Mouse (Mus musculus) gastrocnemius, postnatal 36 days (tissue): Measurements from ENCODE around the gene Tssc4. TPM values are rescaled to one million over a fixed set of nuclear protein-coding genes. Genes with fewer than 3 reads are reported as not detected.

Experiments used
- DNase-seq, 2 experiments: peaks; one replicate each; pipeline ENCODE4 v3.0.0; 2022
- intact Hi-C: fragments of 180-260 bp; cut with DNase I; formaldehyde crosslinking; loops from one replicate; pipeline ENCODE4 v1.15.1; 2025
- long read RNA-seq, 2 experiments: library from polyadenylated mRNA; stranded (forward); transcript quantifications; one replicate each; pipeline ENCODE4 v2.0.0; 2021
- total RNA-seq, 2 experiments: library from RNA; stranded (reverse); gene quantifications; 2 replicates each; pipeline ENCODE4 v1.2.3; 2021

Tssc4 gene
- 1 to 10 TPM; 7.8 to 8.4 TPM for total RNA-seq
- long read RNA-seq, experiment 1, transcript Tssc4-207 (1 exons, 1,735 nt) = major isoform, 7 of 16 reads
- long read RNA-seq, experiment 1, partial matches to known transcripts = 0 of 16 reads
- long read RNA-seq, experiment 1, other reads (novel, unspliced or antisense) = 2 of 16 reads
- long read RNA-seq, experiment 2, transcript Tssc4-206 (3 exons, 1,364 nt) = minor isoform, 10 of 27 reads
- long read RNA-seq, experiment 2, transcript Tssc4-207 (1 exons, 1,735 nt) = major isoform, 15 of 27 reads
- long read RNA-seq, experiment 2, partial matches to known transcripts = 0 of 27 reads
- long read RNA-seq, experiment 2, other reads (novel, unspliced or antisense) = 0 of 27 reads

GRCm38 (mm10) chr7:143068882-143069591 is at the start of gene Tssc4:
TSS of gene Tssc4 (plus strand) at chr7:143069249.
- peak; percentile 95 to 96 for DNase-seq
- intact Hi-C loops = loop anchor here (2.0 kb wide), 1 partner anchor 16 kb away; the partner anchor contains the start of gene Cd81

GRCm38 (mm10) chr7:143020040-143020439 is 49.0 kb upstream of the Tssc4 start:
- DNase-seq = no peak
- intact Hi-C loops = no loop called here

- intact Hi-C loops = no loop called here
Observed at GRCm38 (mm10) chr7:143020764-143021163, 48.3 kb upstream of the Tssc4 start.

GRCm38 (mm10) chr7:143021356-143022164 is 47.5 kb upstream of the Tssc4 start:
- DNase-seq = no peak
- intact Hi-C loops = no loop called here

More at GRCm38 (mm10) chr7:143020764-143021163, 48.3 kb upstream of the Tssc4 start:
- DNase-seq = no peak

GRCm38 (mm10) chr7:143023499-143023898 is 45.5 kb upstream of the Tssc4 start:
- intact Hi-C loops = no loop called here
- no peak for DNase-seq

- intact Hi-C loops = no loop called here
- DNase-seq = no peak
Observed at GRCm38 (mm10) chr7:143024293-143024692, 44.8 kb upstream of the Tssc4 start.

- intact Hi-C loops = no loop called here
- no peak for DNase-seq
Observed at GRCm38 (mm10) chr7:143025496-143025895, 43.6 kb upstream of the Tssc4 start.

- intact Hi-C loops = no loop called here
- DNase-seq = no peak
Observed at GRCm38 (mm10) chr7:143027196-143027595, 41.9 kb upstream of the Tssc4 start.

GRCm38 (mm10) chr7:143031816-143032215 is 37.2 kb upstream of the Tssc4 start:
- intact Hi-C loops = no loop called here
- no peak for DNase-seq

- intact Hi-C loops = no loop called here
- DNase-seq = no peak
Observed at GRCm38 (mm10) chr7:143033581-143033980, 35.5 kb upstream of the Tssc4 start.

GRCm38 (mm10) chr7:143034112-143034511 is 34.9 kb upstream of the Tssc4 start:
- no peak for DNase-seq
- intact Hi-C loops = no loop called here

- intact Hi-C loops = no loop called here
Observed at GRCm38 (mm10) chr7:143034519-143035450, 34.3 kb upstream of the Tssc4 start.

GRCm38 (mm10) chr7:143036787-143037186 is 32.3 kb upstream of the Tssc4 start:
- DNase-seq = no peak
- intact Hi-C loops = no loop called here

More at GRCm38 (mm10) chr7:143034519-143035450, 34.3 kb upstream of the Tssc4 start:
- no peak for DNase-seq

- no peak for DNase-seq
- intact Hi-C loops = no loop called here
Observed at GRCm38 (mm10) chr7:143037306-143037705, 31.7 kb upstream of the Tssc4 start.

- intact Hi-C loops = no loop called here
- DNase-seq = no peak
Observed at GRCm38 (mm10) chr7:143038174-143038931, 30.7 kb upstream of the Tssc4 start.

GRCm38 (mm10) chr7:143040561-143040960 is 28.5 kb upstream of the Tssc4 start:
- intact Hi-C loops = no loop called here
- no peak for DNase-seq

GRCm38 (mm10) chr7:143041138-143041822 is 27.8 kb upstream of the Tssc4 start:
- intact Hi-C loops = no loop called here
- no peak for DNase-seq

- intact Hi-C loops = no loop called here
- DNase-seq = peak in 1 of 2 experiments; percentile 54
Observed at GRCm38 (mm10) chr7:143042089-143042488, 27.0 kb upstream of the Tssc4 start.
